Mouse (Mus musculus): ENCODE data around the gene March1. TPM values are rescaled to one million over a fixed set of nuclear protein-coding genes. Genes with fewer than 3 reads are reported as not detected.
"Not testable (repeated sequence)": the region's sequence is repeated elsewhere in the genome, so short reads cannot be mapped to it uniquely, and the experiment has no call there.

Gene March1
- polyA plus RNA-seq, 1 experiment from 2014 or later: 0.50 TPM

DNA sequence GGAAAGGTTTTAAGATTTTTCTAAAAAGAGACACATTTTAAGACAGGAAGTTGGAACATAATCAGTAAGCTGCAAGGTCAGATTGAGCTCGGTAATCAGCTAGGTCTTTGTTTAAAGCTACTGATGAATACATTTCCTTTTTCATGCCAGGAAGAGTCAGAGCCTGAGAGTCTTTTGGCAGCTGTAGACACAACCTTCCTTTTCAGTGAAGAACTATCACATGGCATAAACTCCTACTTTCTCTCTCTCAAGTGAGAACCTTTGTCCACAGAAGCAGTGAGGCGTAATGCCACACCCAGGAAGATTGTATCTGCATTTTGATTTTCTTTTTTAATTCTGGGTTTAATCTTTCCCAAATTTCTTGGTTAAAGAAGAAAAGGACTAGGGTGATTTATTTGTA lies 795.4 kb downstream of the March1 start:
- WGBS: 41% methylated on average over 2 of the region's 2 CpGs
- H3K27ac ChIP-seq (replicated peaks): no peak overlapping the region
- H3K27me3 ChIP-seq (ENCODE audit: control insufficient read depth, insufficient read depth, low read length): no peaks in the 10 kb centered on the region
- no peaks in the 10 kb centered on the region for H3K36me3 ChIP-seq (ENCODE audit: control insufficient read depth, insufficient read depth, low read length)
- H3K9ac ChIP-seq (ENCODE audit: low read length): no peak overlapping the region
- no peak for TF ChIP-seq EP300 (optimal IDR thresholded peaks at IDR 0.05)
- TF ChIP-seq CTCF (IDR thresholded peaks at IDR 0.05; ENCODE audit: low read depth): no peak
- H3K9me3 ChIP-seq (ENCODE audit: control insufficient read depth, low read length): no peaks in the 10 kb centered on the region
- H3K4me1 ChIP-seq (replicated peaks; ENCODE audit: control insufficient read depth, insufficient read depth): no peaks in the 10 kb centered on the region
- H3K4me3 ChIP-seq (ENCODE audit: low read depth, low read length): no peak overlapping the region
- DNase-seq (ENCODE audit: low spot score) (no peak), ATAC-seq (ENCODE audit: low FRiP score, low TSS enrichment) (no peak)
- no peak overlapping the region for H3K4me2 ChIP-seq (replicated peaks; ENCODE audit: low read depth)

- Histone ChIP-seq H3K4me3 (ENCODE audit: low read depth, low read length) (no peak overlapping the region), H3K9me3 (ENCODE audit: control insufficient read depth, low read length) (no peaks in the 10 kb centered on the region), H3K27ac (replicated peaks) (no peak overlapping the region), H3K4me1 (replicated peaks; ENCODE audit: control insufficient read depth, insufficient read depth) (no peaks in the 10 kb centered on the region), H3K27me3 (ENCODE audit: control insufficient read depth, insufficient read depth, low read length) (no peaks in the 10 kb centered on the region), H3K9ac (ENCODE audit: low read length) (no peak overlapping the region), H3K36me3 (ENCODE audit: control insufficient read depth, insufficient read depth, low read length) (no peaks in the 10 kb centered on the region), H3K4me2 (replicated peaks; ENCODE audit: low read depth) (no peak overlapping the region)
- TF ChIP-seq CTCF (IDR thresholded peaks at IDR 0.05; ENCODE audit: low read depth) (no peak), EP300 (optimal IDR thresholded peaks at IDR 0.05) (no peak)
- DNase-seq (ENCODE audit: low spot score): no peak
- no peak for ATAC-seq (ENCODE audit: low FRiP score, low TSS enrichment)
- WGBS: 83% methylated on average over 2 of the region's 2 CpGs
Measured at GRCm38 (mm10) chr8:66415234-66415633, 797.5 kb downstream of the March1 start.

GRCm38 (mm10) chr8:66417591-66417990 lies 799.9 kb downstream of the March1 start:
- not testable (repeated sequence) for H3K4me2 ChIP-seq (replicated peaks; ENCODE audit: low read depth)
- WGBS: 76% methylated on average over 4 of the region's 4 CpGs

GRCm38 (mm10) chr8:66430639-66431038 lies 812.9 kb downstream of the March1 start:
- H3K36me3 ChIP-seq (ENCODE audit: control insufficient read depth, insufficient read depth, low read length): no peaks in the 10 kb centered on the region
- no peaks in the 10 kb centered on the region for H3K4me1 ChIP-seq (replicated peaks; ENCODE audit: control insufficient read depth, insufficient read depth)
- no peak overlapping the region for H3K4me2 ChIP-seq (replicated peaks; ENCODE audit: low read depth)
- TF ChIP-seq EP300 (optimal IDR thresholded peaks at IDR 0.05) (no peak), CTCF (IDR thresholded peaks at IDR 0.05; ENCODE audit: low read depth) (no peak)
- no peak for DNase-seq (ENCODE audit: low spot score)
- H3K9ac ChIP-seq (ENCODE audit: low read length): no peak overlapping the region
- H3K27ac ChIP-seq (replicated peaks): no peak overlapping the region
- no peaks in the 10 kb centered on the region for H3K27me3 ChIP-seq (ENCODE audit: control insufficient read depth, insufficient read depth, low read length)
- no peak overlapping the region for H3K4me3 ChIP-seq (ENCODE audit: low read depth, low read length)
- WGBS: 71% methylated on average over 2 of the region's 2 CpGs
- H3K9me3 ChIP-seq (ENCODE audit: control insufficient read depth, low read length): no peaks in the 10 kb centered on the region
- no peak for ATAC-seq (ENCODE audit: low FRiP score, low TSS enrichment)

More at GRCm38 (mm10) chr8:66417591-66417990, 799.9 kb downstream of the March1 start:
- H3K9me3 ChIP-seq (ENCODE audit: control insufficient read depth, low read length); H3K4me1 ChIP-seq (replicated peaks; ENCODE audit: control insufficient read depth, insufficient read depth); H3K9ac ChIP-seq (ENCODE audit: low read length); H3K27ac ChIP-seq (replicated peaks); H3K36me3 ChIP-seq (ENCODE audit: control insufficient read depth, insufficient read depth, low read length); H3K4me3 ChIP-seq (ENCODE audit: low read depth, low read length); DNase-seq (ENCODE audit: low spot score); ATAC-seq (ENCODE audit: low FRiP score, low TSS enrichment); H3K27me3 ChIP-seq (ENCODE audit: control insufficient read depth, insufficient read depth, low read length): not testable (repeated sequence)

DNA sequence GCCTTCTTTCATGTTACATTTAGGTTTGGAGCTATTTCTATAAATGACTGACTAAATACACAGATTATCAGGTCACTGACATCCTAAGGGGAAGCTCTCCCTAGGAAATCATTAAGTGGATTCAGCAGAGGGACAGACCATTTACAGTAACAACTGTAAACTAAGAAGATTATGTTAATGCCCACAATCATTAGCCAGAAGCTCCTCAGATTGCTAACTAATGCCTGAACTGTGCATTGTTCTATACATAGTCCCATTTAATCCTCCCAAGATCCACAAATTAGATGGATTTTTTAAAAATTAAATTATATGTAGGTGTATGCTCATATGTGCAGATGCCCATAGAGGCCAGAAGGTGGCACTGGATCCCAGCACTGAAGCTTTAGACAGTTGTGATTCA lies 815.9 kb downstream of the March1 start:
- Histone ChIP-seq H3K9ac (ENCODE audit: low read length) (no peak overlapping the region), H3K4me2 (replicated peaks; ENCODE audit: low read depth) (no peak overlapping the region), H3K4me3 (ENCODE audit: low read depth, low read length) (no peak overlapping the region), H3K27me3 (ENCODE audit: control insufficient read depth, insufficient read depth, low read length) (no peaks in the 10 kb centered on the region), H3K27ac (replicated peaks) (no peak overlapping the region), H3K9me3 (ENCODE audit: control insufficient read depth, low read length) (no peaks in the 10 kb centered on the region), H3K36me3 (ENCODE audit: control insufficient read depth, insufficient read depth, low read length) (no peaks in the 10 kb centered on the region), H3K4me1 (replicated peaks; ENCODE audit: control insufficient read depth, insufficient read depth) (no peaks in the 10 kb centered on the region)
- TF ChIP-seq CTCF (IDR thresholded peaks at IDR 0.05; ENCODE audit: low read depth): peak; percentile 6; the same call in 1 of the 2 replicates
- no peak for TF ChIP-seq EP300 (optimal IDR thresholded peaks at IDR 0.05)
- ATAC-seq (ENCODE audit: low FRiP score, low TSS enrichment): no peak
- DNase-seq (ENCODE audit: low spot score): no peak

DNA sequence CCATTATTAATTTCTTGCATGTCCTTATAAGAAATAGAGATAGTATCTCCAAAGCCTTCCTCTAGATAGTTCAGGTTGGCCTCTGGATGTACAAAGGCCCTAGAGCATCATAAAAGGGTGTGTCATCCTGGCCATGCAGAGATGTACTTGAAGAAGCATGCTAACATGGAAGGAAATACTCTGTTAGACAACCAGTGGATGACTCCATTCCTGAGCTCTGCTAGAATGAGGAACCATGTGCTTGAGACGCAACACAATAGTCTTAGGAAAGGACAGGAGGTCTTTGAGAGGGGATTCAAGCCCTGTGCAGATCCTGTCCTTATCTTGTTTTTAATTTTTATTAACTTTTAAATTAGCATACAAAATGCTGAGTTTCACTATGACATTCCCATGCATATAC lies 819.1 kb downstream of the March1 start:
- H3K27ac ChIP-seq (replicated peaks): no peak overlapping the region
- no peak overlapping the region for H3K4me2 ChIP-seq (replicated peaks; ENCODE audit: low read depth)
- no peak overlapping the region for H3K4me3 ChIP-seq (ENCODE audit: low read depth, low read length)
- TF ChIP-seq CTCF (IDR thresholded peaks at IDR 0.05; ENCODE audit: low read depth): no peak
- no peak for TF ChIP-seq EP300 (optimal IDR thresholded peaks at IDR 0.05)
- DNase-seq (ENCODE audit: low spot score): no peak
- no peak for ATAC-seq (ENCODE audit: low FRiP score, low TSS enrichment)
- WGBS: 81% methylated on average over 1 of the region's 1 CpGs
- no peaks in the 10 kb centered on the region for H3K27me3 ChIP-seq (ENCODE audit: control insufficient read depth, insufficient read depth, low read length)
- no peak overlapping the region for H3K9ac ChIP-seq (ENCODE audit: low read length)
- H3K4me1 ChIP-seq (replicated peaks; ENCODE audit: control insufficient read depth, insufficient read depth): no peaks in the 10 kb centered on the region
- H3K9me3 ChIP-seq (ENCODE audit: control insufficient read depth, low read length): no peaks in the 10 kb centered on the region
- no peaks in the 10 kb centered on the region for H3K36me3 ChIP-seq (ENCODE audit: control insufficient read depth, insufficient read depth, low read length)
